Mouse (Mus musculus): ENCODE results near the gene Crebl2. TPM values are rescaled to one million over a fixed set of nuclear protein-coding genes. Genes with fewer than 3 reads are reported as not detected.

The Crebl2 gene
- total RNA-seq (2021) = 10 to 100 TPM; 19.4 to 19.5 TPM
- long read RNA-seq, experiment 1, partial matches to known transcripts = 0 of 4 reads
- long read RNA-seq, experiment 1, other reads (novel, unspliced or antisense) = 2 of 4 reads
- long read RNA-seq, experiment 2, partial matches to known transcripts = 0 of 2 reads
- long read RNA-seq, experiment 2, other reads (novel, unspliced or antisense) = 1 of 2 reads

GRCm38 (mm10) chr6:134829786-134830700 lies at the start of gene Crebl2:
TSS of gene Crebl2 (plus strand) at chr6:134830154.
- peak; percentile 100 for DNase-seq (ENCODE audit: low spot score in 2 of 2)

- no peak for DNase-seq (ENCODE audit: low spot score in 2 of 2)
Measured at GRCm38 (mm10) chr6:134781494-134781913, 48.5 kb upstream of the Crebl2 start.

GRCm38 (mm10) chr6:134782900-134783299 lies 47.1 kb upstream of the Crebl2 start:
- DNase-seq (ENCODE audit: low spot score in 2 of 2) = no peak

- no peak for DNase-seq (ENCODE audit: low spot score in 2 of 2)
Measured at GRCm38 (mm10) chr6:134786426-134786825, 43.5 kb upstream of the Crebl2 start.

GRCm38 (mm10) chr6:134789100-134789499 lies 40.9 kb upstream of the Crebl2 start:
- DNase-seq (ENCODE audit: low spot score in 2 of 2) = no peak

GRCm38 (mm10) chr6:134791251-134792118 lies 38.5 kb upstream of the Crebl2 start:
- DNase-seq (ENCODE audit: low spot score in 2 of 2) = peak in 1 of 2 experiments; percentile 9

GRCm38 (mm10) chr6:134792141-134793045 lies 37.6 kb upstream of the Crebl2 start, which contains the start of gene Dusp16:
TSS of gene Dusp16 (minus strand) at chr6:134792625.
- DNase-seq (ENCODE audit: low spot score in 2 of 2) = peak; percentile 75 to 92

GRCm38 (mm10) chr6:134793046-134793806 lies 36.7 kb upstream of the Crebl2 start:
- no peak for DNase-seq (ENCODE audit: low spot score in 2 of 2)

GRCm38 (mm10) chr6:134793911-134794520 lies 35.9 kb upstream of the Crebl2 start:
- peak; percentile 70 to 78 for DNase-seq (ENCODE audit: low spot score in 2 of 2)

GRCm38 (mm10) chr6:134796297-134796696 lies 33.7 kb upstream of the Crebl2 start:
- no peak for DNase-seq (ENCODE audit: low spot score in 2 of 2)

- no peak for DNase-seq (ENCODE audit: low spot score in 2 of 2)
Measured at GRCm38 (mm10) chr6:134801483-134801882, 28.5 kb upstream of the Crebl2 start.

GRCm38 (mm10) chr6:134802641-134803043 lies 27.3 kb upstream of the Crebl2 start:
- no peak for DNase-seq (ENCODE audit: low spot score in 2 of 2)

GRCm38 (mm10) chr6:134804736-134805277 lies 25.1 kb upstream of the Crebl2 start:
- no peak for DNase-seq (ENCODE audit: low spot score in 2 of 2)

GRCm38 (mm10) chr6:134806130-134806529 lies 23.8 kb upstream of the Crebl2 start:
- DNase-seq (ENCODE audit: low spot score in 2 of 2) = no peak

- no peak for DNase-seq (ENCODE audit: low spot score in 2 of 2)
Measured at GRCm38 (mm10) chr6:134807091-134807490, 22.9 kb upstream of the Crebl2 start.

GRCm38 (mm10) chr6:134807794-134808193 lies 22.2 kb upstream of the Crebl2 start:
- no peak for DNase-seq (ENCODE audit: low spot score in 2 of 2)

- no peak for DNase-seq (ENCODE audit: low spot score in 2 of 2)
Measured at GRCm38 (mm10) chr6:134813066-134813465, 16.9 kb upstream of the Crebl2 start.

GRCm38 (mm10) chr6:134817051-134817928 lies 12.7 kb upstream of the Crebl2 start:
- DNase-seq (ENCODE audit: low spot score in 2 of 2) = no peak

Measured in layer of hippocampus, postnatal 14 days (tissue).